Mouse (Mus musculus) ES-CJ7 (cell line): ENCODE measurements around the gene Brd3.
"Not testable (repeated sequence)": the region's sequence is repeated elsewhere in the genome, so short reads cannot be mapped to it uniquely, and the experiment has no call there.

Experiments
- DNase-seq: peaks from one replicate; pipeline ENCODE4 v3.0.0; 2011; ENCODE audit warnings: low read depth, low spot score

Gene Brd3

DNA sequence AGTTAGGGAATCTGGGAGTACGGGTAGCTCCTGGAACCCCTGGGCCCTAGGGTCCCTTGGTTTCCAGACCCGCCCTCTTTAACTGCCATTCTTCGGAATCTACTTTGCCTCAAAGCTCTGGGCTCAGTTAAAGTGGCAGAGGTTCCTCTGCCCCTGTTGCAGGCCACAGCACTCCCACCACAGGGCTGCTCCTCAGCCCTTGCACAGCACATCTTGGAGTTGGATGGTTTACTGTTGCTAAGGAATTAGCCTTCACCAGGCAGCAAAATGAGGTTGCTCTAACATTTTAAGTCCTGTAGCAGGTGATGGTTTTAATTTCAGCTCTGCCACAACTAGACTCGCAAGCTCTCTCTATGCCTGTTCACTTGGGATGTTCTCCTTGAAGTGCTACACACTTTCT lies at the start of gene Brd3:
Brd3 (minus strand) TSS at position 101 of the 400 bp plus-strand sequence.
- no peak for DNase-seq

DNA sequence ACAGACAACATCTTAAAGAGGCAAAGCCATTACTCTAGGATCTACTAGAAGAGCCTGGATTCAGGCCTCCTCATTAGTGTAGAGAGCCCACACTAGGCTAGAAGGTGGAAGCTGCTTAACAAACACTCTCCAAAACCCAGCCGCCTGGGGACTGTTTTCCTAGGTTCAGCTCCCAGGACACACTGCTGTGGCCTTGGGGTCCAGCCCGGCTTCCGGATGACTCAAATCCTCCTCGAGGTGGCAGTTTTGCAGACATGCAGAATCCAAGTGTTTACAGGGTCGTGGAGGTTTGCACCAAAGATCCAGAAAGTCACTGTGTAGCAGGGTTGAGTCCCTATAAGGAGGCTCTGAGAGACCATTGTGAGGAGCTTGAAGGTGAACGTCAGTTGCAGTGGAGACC lies 49.5 kb upstream of the Brd3 start:
- no peak for DNase-seq

DNA sequence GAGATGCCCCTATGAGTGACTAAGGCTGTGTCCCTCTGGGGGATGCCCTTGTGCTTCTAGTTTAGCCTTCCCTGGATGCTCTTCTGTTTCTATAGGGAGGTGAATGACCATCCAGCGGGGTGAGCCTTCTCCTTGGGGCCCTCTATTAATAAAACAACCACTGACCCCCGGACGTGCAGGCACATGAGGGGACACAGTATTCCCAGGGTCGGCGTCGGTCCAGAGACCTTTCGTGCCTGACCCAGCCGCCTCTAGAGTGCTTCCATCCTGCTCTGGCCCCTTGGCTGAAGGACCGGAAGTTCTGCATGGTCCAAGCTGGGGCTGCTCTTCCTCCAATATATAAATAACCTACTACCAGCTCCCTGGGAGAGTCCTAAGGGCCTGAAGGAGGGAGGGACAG lies 46.8 kb upstream of the Brd3 start:
- DNase-seq: no peak

DNA sequence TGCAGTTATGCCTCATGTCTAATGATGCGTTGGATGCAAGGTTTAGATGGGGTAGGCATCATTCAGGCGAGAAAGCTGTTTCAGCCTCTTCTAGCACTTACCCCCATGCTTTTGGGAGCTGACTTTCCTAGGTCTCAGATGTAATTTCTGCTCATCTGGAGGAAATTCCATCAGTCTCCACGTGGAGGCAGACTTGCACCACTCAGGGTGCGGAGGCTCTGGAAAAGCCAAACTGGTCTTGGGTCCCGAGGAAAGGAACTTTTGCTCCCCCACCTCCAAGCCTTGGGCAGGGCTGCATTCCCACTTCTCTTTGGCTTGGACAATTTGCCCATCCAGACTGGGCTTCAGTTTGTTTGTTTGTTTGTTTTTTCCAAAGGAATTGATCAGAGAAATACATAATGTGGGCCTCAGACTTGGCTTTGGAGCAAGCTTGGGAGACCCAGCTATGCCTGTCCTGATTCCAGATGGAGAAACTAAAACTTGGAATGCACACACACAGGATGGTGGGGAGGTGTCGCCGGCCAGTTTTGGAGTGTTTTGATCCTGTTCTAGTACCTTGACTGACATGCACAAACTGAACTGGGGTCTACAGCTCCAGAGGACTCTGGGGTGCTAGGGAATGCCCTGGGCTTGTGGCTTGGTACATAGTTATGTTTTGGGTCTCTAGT lies 45.3 kb upstream of the Brd3 start:
- peak; percentile 81 for DNase-seq

DNA sequence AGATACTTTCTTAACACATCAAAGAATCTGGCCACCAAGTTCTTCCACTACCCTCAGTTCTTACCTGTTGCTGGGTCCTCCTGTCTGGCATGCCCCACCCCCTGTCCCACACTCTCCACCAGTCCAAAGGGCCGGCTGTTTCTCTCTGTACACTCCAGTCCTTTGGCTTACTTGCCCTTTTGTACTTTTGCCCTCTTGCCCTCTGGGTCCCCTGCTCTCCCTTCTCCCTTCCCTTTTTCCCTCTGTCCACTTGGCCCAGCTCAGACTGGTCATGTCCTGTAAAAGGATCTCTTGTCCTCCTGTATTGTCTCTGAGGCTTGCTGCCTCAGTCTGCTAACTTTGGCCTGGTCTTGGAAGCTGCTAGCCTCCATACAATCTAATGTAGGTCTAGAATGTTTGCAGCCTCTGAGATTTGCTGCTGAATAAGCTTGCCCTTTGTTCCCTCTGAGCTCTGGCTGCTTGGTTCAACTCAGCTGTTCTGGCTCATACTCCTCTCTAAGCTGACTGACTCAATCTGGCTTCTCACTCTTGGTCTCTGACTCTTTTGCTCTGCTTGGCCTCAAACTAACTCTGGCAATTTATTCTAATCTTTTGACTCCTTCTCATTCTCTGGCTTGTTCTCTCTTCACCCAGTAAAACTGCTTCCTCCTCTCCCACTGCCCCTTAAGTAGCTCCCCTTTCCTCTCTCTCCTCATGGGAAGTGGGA lies 41.4 kb upstream of the Brd3 start:
- DNase-seq: no peak

DNA sequence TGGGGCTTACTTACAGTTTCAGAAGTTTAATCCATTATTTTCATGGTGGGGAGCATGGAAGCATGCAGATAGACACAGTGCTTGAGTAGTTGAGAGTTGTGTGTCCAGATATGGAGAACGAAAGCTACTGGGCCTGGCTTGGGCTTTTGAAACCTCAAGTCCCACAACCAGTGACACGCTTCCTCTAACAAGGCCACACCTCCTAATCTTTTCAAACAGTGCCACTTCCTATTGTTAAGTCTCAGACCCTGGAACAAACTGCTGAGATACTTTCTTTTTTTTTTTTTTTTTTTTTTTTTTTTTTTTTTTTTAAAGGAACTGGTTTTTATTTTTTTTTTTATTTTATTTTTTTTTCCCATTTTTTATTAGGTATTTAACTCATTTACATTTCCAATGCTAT lies 40.5 kb upstream of the Brd3 start:
- no peak for DNase-seq

DNA sequence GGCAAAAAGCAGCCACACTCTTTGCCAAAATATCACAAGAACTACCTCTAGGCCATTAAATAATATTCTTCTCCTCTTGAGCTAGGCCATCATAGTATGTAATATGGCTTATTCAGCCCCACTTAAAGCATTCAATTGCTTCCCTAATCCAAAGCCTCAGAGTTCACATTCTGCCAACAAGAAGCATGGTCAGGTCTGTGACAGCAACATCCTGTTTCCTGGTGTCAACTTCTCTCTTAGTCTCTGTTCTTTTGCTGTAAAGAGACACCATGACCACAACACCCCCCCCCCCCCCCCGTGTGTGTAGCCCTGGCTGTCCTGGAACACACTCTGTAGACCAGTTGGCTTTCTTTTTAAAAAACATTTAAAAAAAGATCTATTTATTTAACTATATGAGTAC lies 39.9 kb upstream of the Brd3 start:
- DNase-seq: no peak

DNA sequence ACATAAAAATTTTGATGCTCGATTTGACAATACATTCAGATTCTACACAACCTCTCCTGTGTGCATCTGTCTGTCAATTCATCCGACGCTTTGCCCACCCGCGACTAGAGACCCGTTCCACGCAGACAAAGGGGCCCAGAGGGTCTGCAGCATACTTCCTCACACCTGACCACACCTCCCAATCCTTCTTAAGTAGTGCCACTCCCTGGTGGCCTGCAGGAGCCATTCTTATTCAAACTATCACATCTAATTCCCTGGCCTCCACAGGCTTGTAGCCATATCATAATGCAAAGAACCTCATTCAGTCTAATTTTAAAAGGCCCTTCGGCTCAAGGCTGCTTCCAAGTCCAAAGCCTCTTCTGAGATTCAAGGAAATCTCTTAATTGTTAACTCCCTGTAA lies 38.6 kb upstream of the Brd3 start:
- peak; percentile 91 for DNase-seq

DNA sequence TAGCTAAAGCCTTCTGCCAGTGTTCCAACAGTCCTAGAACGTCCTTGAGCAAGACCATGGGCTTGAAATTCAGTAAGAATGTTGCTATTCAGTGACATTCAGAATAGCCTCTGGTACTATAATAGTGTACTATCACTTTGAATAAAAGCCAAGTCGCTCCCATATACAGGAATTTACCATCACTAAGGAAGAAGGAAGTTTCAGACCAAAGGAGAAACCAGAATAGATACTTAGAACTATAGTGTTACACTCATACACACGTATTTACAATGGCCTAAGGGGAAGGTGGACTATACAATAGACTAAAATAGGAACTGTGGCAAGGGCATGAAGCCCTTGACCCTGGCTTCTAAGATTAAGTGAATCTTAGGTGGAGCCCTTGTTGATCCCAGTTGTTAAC lies 38.1 kb upstream of the Brd3 start:
- DNase-seq: peak; percentile 37

DNA sequence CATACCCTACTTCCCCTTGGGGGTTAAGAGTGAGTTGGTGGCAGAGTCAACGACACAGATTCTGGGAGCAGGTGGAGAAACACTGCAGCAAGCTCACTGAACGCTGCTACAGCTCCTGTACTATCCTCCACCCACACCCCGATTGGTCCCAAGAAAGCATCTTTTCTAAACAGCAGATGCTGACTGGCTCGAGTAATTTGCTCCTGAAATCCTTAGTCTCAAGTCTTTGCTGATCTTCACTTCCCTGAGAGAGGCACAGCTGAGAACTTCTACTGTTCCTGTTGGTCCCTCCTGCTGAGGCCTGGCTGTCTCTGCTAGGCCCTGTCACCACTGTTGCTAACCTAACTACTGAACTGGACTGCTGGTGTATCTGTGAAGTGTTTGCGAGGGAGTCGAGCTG lies 37.2 kb upstream of the Brd3 start:
- DNase-seq: peak; percentile 56

DNA sequence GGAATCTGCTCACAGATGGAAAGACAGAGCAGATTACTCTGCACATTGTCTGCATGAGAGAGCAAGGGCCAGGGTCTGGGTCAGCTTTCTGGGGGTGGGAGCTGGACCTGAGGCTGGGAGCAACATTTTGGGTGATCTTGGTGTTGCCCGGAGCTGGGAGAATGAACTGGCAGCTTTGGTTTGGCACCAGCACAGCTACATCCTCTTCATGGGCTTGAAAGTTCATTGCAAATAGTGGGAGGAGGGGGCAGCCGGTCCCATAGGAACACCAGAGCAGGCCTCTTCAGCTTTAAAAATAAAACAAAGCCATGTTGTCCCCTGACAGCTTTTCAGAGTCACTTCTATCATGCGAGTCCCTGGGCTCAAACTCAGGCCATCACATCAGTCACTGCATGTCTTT lies 33.8 kb upstream of the Brd3 start:
- no peak for DNase-seq

DNA sequence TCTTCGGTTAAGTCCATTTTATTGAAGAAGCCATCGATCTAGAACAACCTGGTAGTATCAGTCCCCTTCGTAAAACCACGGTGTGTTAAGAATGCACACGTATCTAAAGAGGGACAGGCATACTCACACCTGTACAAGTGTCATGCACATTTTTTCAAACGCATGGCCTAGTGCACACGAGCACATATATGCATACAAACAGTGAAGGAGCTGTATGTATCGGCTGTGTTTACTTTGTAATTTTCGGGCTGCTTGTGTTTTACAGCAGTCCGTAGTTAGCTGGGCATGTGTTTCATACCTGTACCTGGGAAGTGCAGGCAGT lies 33.0 kb upstream of the Brd3 start:
- DNase-seq: no peak

DNA sequence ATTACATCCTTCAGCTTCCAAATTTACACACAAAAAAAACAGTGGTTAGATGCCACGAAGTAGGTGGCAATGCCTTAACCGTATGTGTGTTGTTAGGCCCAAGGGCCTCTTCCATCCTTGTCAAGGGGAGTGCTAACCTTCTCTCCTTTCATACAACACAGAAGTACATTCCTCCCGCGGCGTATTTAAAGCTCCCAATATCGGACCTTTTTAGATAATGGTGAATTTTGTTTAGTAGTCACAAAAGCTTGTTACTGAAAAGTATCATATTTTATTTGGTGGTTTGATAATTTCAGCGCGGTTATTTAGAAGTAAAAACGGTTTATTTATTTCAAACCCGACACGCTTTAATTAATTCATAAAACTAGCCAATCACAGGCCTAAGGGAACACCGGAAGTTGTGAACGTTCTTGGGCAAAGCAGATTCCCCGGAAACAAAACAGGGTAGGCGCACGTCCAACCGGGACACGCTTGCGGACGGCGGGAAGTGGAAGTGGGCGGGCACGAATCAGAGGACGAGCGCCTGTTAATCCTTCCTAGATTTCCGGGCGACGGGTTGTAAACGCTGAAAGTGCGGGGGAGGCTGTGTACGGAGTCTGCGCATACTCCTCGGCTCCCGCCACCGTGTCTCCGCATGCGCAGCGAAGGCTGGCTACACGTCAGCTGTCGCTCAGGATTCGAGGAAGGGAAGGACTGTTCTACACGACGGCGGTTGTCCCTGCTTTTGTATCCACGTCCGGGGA lies 32.5 kb upstream of the Brd3 start:
- peak; percentile 99 for DNase-seq

DNA sequence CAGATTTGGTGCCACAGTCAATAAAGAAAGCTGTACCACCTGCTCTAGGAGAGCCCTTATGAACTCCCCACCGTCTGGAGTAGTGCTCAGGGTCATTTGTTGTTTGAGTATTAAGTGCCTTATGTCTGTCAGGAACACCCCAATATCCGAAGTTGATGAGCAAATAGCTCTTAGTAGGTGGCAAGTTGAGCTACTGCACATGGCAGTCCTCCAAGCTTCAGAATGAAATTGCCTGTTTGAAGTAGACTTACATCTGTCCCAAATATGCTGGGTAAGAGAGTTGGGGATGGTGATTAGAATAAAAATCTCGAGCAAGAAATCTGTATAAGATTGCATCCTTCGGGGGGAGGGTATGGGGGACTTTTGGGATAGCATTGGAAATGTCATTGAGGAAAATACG lies 31.9 kb upstream of the Brd3 start:
- no peak for DNase-seq

DNA sequence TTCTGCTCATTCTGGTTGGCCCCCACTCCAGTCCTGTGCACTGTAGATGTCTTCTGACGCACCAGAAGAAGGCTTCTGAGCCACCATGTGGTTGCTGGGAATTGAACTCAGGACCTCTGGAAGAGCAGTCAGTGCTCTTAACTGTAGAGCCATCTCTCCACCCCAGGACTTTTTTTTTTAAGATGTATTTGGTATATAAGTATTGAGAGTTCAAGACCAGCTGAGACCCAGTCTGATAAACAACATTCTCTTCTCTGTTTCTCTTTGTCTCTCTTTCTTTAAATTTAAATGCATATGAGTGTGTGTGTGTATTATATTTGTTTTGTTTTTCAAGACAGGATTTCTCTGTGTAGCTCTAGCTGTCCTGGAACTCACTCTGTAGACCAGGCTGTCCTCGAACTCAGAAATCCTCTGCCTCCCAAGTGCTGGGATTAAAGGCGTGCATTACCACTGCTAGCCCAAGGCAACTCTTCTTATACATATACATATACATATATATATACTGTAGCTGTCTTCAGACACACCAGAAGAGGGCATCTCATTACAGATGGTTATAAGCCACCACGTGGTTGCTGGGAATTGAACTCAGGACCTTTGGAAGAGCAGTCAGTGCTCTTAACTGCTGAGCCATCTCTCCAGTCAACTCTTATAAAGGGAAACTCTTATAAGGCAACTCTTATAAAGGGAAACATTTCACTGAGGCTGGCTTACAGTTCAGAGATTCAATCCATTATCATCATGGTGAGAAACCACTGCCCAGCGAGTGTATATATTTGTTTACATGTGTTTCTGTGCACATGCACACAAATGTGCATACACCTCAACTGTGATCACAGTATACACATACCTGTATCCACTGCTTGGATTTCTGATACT lies 31.2 kb upstream of the Brd3 start:
- not testable (repeated sequence) for DNase-seq

DNA sequence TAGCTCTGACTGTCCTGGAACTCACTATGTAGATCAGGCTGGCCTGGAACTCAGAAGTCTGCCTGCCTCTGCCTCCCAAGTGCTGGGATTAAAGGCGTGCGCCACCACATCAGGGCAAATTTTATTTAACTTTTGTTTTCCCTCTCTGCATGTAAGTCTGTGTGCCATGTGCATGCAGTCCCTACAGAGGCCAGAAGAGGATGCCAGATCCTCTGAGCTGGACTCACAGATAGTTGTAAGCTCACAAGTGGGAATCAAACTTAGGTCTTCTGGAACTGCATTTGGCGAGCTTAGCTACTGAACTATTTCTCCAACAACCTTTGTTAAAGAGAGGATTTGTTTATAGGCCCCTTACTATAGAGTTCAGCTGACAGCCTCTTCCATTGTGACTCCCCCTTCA lies 10.8 kb upstream of the Brd3 start:
- DNase-seq: peak; percentile 73

DNA sequence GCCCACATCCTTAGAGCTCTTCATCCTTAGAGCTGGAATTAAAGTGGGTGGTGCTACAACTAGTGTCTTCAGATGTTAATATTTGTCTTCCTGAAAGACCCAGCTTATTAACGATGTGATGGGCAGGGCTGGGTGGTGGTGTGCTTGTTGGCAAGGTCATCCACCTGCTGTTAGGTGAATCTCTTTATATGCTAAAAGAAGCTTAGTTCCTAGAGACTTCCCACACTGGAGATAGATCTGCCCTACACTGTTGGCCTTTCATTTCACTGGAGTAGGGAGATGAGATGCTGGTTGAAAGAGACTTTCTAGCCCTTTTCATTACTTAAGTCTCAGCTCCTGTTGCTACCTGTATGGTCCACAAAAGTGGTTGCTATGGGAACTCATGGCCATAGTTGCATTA lies 8.8 kb upstream of the Brd3 start:
- DNase-seq: peak; percentile 78

DNA sequence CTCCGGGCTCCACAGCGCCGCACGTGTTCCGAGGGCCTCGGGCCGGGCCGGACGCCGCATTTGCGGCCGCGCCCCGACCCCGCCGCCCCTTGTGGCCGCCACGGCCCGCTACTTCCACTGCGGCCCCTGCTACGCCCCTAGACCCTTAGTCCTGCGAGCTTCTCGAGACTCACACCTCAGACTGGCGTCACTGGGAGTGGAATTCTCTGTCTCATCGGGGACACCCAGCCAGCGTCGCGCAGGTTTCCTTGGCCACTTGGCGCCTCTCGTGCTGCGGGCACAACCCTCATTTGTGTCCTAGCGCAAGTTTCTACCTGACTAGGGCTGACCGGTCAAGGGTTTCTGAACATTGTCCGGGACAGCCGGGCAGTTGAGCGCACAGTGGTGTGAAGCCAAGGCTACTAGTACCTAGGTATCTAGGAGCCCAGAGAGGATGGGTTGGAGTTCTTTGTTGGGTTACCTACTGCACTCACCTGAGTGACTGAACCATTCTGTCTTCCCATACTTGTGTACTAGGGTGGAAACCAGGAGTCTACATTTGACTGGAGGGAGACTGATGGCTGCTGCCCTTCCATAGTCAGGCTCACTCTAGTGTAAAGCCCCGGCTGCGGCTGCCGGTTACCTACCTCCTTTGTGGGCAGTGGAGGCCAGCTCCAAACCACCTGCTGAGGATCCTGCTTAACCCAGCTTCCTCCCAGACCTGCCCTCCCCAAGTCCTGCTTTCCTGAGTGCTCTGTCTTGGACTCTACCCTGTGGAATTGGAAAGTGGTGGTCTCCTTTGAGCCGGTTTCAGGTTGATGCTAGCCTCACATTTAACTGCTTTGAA lies 8.1 kb upstream of the Brd3 start:
- peak; percentile 50 for DNase-seq

DNA sequence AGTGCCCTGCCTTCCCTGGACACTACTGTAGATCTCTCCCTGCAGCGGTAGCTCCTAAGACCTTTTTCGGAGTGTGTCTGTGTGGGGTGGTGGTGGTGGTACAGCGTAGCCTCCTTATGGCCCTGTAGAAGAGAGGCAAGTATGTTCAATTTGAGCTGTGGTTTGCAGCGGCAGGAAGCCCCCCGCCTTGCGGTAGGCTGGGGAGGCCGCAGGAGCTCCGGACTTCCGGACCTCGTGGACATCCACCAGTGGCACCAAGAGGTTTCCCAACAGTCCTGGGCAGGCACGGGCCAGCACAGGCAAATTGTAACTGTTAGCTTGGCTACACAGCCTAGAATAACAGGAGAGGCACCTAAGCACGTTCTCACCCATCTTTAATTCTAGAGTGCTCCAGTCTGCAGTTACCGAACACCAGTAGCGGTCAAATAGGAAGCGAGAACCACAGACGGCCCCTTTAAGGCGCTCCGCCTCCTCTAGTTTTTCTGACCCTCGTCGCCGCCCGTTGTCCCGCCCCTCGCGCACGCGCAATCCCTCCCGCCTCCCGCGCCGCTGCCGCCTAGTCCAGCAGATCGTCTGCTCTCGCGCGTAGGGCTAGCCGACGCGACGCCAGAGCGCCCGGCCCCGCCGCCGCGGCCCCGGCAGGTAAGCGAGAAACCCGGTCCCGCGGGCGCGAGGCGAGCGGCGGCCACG lies 7.3 kb upstream of the Brd3 start, which contains the start of gene Wdr5:
Wdr5 (plus strand) TSS at position 519 of the 690 bp plus-strand sequence.
- DNase-seq: peak; percentile 95

DNA sequence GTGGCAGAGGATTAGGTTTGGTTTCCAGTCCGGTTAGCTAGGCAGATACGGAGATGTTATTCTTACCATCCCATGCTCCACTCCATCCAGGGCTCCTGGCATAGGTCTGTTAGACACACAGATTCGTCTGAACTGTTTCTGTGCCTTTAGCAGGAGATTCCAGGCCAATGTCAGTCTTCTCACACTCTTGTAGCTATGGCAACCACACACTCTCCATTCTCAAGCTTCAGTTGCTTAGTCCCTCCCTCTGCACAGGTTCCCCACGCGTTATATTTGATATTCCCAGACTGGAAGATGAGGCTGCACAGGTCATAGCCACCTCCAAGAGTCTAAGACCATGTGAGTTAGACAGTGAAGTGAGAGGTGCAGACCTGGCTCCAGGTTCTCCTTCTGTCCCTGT lies 6.4 kb upstream of the Brd3 start:
- DNase-seq: no peak
